Mouse (Mus musculus) layer of hippocampus, adult 11-12 months (tissue): ENCODE results near the gene Gja3.
"Not testable (repeated sequence)": the region's sequence is repeated elsewhere in the genome, so short reads cannot be mapped to it uniquely, and the experiment has no call there.

Experiments used
- DNase-seq: peaks from one replicate; pipeline ENCODE4 v3.0.0; 2022; ENCODE audit warnings: low spot score

The Gja3 gene

GRCm38 (mm10) chr14:57034135-57034534, 23.8 kb downstream of the Gja3 start:
- no peak for DNase-seq

DNA sequence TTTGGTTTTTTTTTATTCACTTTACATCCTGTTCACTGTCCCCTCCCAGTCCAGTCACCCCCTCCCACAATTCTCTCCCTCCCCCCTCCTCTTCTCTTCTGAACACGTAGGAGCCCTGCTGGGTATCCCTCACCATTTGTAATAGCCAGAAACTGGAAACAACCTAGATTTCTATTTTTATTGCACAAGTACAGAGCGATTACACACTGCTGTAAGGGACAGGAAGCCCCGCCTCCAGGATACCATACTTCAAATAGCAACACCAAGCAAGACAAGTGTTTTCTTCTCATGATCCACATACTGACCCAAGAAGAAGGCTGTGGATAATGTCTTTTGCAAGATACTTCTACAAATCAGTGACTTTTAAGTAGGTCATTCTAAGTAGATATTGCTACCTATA, 25.1 kb downstream of the Gja3 start:
- DNase-seq: no peak

DNA sequence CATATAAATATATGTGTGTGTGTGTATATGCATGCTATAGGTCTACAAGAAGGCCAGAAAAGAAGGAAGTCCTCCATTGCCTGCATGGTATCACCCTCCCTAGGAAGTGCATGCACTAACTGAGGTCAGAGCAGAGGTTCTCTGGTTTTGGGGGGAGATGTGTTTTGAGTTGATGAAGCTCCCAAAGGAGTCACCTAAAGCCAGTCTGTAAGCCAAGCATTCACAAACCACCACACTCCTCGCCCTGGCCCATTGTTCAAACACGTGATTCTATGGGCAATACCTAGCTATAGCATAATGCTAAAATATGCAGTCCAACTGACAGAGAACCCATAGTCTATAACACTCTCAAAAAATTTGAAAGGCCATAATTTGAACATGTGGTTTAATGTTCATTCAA, 39.5 kb downstream of the Gja3 start:
- DNase-seq: no peak

DNA sequence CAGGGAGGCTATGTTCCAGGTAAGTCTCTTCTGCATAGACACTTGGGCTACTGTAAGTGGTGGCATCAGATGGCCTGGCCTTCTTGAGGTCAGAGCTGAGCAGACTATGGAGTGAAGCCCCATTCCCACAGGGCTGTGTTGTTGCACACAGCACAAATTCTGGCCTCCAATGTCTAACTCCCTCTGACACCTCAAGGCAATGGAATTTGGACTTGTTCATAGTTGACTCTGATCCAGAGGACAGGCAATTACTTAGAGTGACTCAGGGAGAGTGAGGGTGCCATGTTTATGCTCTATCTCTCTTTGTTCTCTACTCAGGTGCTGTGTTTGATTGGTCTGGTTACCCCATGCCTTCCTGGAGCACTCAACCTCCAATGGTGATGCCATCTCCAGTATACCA, 41.1 kb downstream of the Gja3 start:
- DNase-seq: not testable (repeated sequence)

DNA sequence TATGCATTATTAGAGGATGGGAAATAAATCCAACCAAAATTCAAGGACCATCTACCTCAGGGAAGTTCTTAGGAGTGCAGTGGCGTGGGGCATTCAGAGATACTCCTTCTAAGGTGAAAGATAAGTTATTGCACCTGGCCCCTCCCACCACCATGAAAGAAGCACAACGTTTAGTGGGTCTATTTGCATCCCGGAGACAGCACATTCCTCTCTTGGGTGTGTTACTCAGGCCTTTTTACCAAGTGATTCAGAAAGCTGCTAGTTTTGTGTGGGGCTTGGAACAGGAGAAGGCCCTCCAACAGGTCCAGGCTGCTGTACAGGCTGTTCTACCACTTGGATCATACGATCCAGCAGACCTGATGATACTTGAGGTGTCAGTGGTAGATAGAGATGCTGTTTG, 69.3 kb downstream of the Gja3 start:
- no peak for DNase-seq
